Mouse (Mus musculus): Measurements from ENCODE around the gene Galntl6. TPM values are rescaled to one million over a fixed set of nuclear protein-coding genes. Genes with fewer than 3 reads are reported as not detected.

Galntl6 gene
- polyA plus RNA-seq, 1 experiment from 2014 or later, result 21.3 TPM

- no peak overlapping the region for H3K4me3 ChIP-seq (replicated peaks)
- no peaks in the 10 kb centered on the region for H3K9me3 ChIP-seq (replicated peaks)
- H3K27me3 ChIP-seq (replicated peaks), result no peaks in the 10 kb centered on the region
- H3K36me3 ChIP-seq, result no peaks in the 10 kb centered on the region
- WGBS, result 49% methylated on average over 7 of the region's 7 CpGs
- no peak overlapping the region for H3K27ac ChIP-seq (replicated peaks)
- ATAC-seq (ENCODE audit: low FRiP score), result no peak
- H3K4me2 ChIP-seq, result no peak overlapping the region
- no peaks in the 10 kb centered on the region for H3K4me1 ChIP-seq
- H3K9ac ChIP-seq (replicated peaks), result no peak overlapping the region
Measured at GRCm38 (mm10) chr8:57816034-57816433, 1096.4 kb downstream of the Galntl6 start.

- Histone ChIP-seq H3K27me3 (replicated peaks) (no peaks in the 10 kb centered on the region), H3K4me1 (no peaks in the 10 kb centered on the region), H3K4me3 (replicated peaks) (no peak overlapping the region), H3K9ac (replicated peaks) (no peak overlapping the region), H3K4me2 (no peak overlapping the region), H3K36me3 (no peaks in the 10 kb centered on the region), H3K9me3 (replicated peaks) (no peaks in the 10 kb centered on the region), H3K27ac (replicated peaks) (no peak overlapping the region)
- WGBS, result 75% methylated on average over 4 of the region's 4 CpGs
- no peak for ATAC-seq (ENCODE audit: low FRiP score)
Measured at GRCm38 (mm10) chr8:57807060-57807459, 1105.4 kb downstream of the Galntl6 start.

DNA sequence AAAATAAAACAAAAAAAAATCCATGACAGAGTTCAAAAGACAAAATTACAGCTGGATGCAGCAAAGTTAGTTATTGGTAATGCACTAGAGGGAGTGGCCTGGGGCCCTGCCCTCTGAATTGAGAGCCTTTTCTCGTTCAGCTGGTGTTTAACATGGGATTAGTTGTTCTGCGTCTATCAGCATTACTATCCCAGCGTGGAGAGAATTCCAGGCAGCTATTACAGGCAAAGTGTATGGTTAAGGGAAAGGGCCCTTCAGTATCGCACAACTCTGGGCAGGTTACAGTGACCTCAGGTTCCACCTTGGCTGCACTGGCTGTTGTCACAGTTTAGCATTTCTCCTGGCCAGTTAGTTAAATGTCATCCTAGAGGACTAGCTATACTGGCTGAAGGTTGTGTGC lies 1107.3 kb downstream of the Galntl6 start:
- no peaks in the 10 kb centered on the region for H3K27me3 ChIP-seq (replicated peaks)
- WGBS, result 77% methylated on average over 4 of the region's 4 CpGs
- no peak for ATAC-seq (ENCODE audit: low FRiP score)
- H3K4me3 ChIP-seq (replicated peaks), result no peak overlapping the region
- H3K36me3 ChIP-seq, result no peaks in the 10 kb centered on the region
- H3K4me1 ChIP-seq, result peaks cover 2% of the 10 kb centered on the region
- no peaks in the 10 kb centered on the region for H3K9me3 ChIP-seq (replicated peaks)
- no peak overlapping the region for H3K27ac ChIP-seq (replicated peaks)
- H3K4me2 ChIP-seq, result no peak overlapping the region
- H3K9ac ChIP-seq (replicated peaks), result no peak overlapping the region

DNA sequence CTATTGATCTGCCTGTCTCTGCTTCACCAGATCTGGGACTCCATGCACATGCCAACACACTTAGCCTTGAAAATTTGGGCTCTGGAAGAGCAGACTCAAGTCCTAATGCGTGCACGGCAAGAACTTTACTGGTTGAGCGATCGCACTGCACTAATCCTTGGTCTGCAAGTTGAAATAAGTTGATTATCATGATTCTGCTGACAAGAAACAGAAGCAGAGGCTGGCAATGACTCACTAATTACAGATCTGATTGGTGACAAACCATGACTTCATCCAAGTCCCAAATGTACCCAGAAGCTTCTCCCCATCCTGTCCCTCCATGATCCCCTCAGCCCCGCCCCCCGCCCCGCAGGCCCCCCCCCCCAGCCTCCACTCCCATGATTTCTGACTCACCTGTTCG lies 1108.6 kb downstream of the Galntl6 start:
- no peak overlapping the region for H3K27ac ChIP-seq (replicated peaks)
- WGBS, result 88% methylated on average over 8 of the region's 8 CpGs

GRCm38 (mm10) chr8:57801197-57801596 lies 1111.2 kb downstream of the Galntl6 start:
- Histone ChIP-seq H3K9ac (replicated peaks) (no peak overlapping the region), H3K4me3 (replicated peaks) (no peak overlapping the region), H3K4me1 (peaks cover 9% of the 10 kb centered on the region), H3K27me3 (replicated peaks) (no peaks in the 10 kb centered on the region), H3K9me3 (replicated peaks) (no peaks in the 10 kb centered on the region), H3K36me3 (no peaks in the 10 kb centered on the region), H3K4me2 (no peak overlapping the region), H3K27ac (replicated peaks) (no peak overlapping the region)
- ATAC-seq (ENCODE audit: low FRiP score), result no peak
- WGBS, result 81% methylated on average over 4 of the region's 4 CpGs

More for the DNA sequence above, 1108.6 kb downstream of the Galntl6 start:
- H3K27me3 ChIP-seq (replicated peaks), result no peaks in the 10 kb centered on the region
- no peak overlapping the region for H3K4me3 ChIP-seq (replicated peaks)
- H3K4me1 ChIP-seq, result peaks cover 9% of the 10 kb centered on the region
- ATAC-seq (ENCODE audit: low FRiP score), result no peak
- H3K9ac ChIP-seq (replicated peaks), result no peak overlapping the region
- no peak overlapping the region for H3K4me2 ChIP-seq
- H3K36me3 ChIP-seq, result no peaks in the 10 kb centered on the region
- no peaks in the 10 kb centered on the region for H3K9me3 ChIP-seq (replicated peaks)

DNA sequence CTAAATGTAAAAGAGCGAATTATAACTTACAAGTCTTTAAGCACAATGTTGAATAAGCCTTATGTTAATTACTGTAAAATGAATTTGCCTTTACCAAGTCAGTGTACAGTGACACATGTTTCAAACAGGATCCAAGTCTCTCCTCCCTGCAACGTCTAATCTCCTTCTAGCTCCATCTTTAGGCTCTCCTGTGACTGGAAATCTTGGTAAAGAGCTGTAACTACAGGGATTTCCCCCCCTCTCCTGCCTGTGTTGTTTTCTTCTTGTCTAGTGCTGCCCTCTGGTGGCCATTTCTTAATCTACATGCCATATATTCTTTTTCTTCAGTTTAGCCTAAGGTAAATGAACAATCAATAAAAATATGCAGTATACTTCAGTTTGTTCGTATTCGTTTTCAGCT lies 1112.1 kb downstream of the Galntl6 start:
- H3K36me3 ChIP-seq, result no peaks in the 10 kb centered on the region
- peak; percentile 88 for ATAC-seq (ENCODE audit: low FRiP score)
- 24% methylated on average over 4 of the region's 4 CpGs for WGBS
- no peaks in the 10 kb centered on the region for H3K9me3 ChIP-seq (replicated peaks)
- H3K4me2 ChIP-seq, result peak overlapping the region; percentile 53
- no peak overlapping the region; the same call in 1 of the 2 replicates for H3K9ac ChIP-seq (replicated peaks)
- peaks cover 9% of the 10 kb centered on the region for H3K4me1 ChIP-seq
- peak overlapping the region; percentile 26 for H3K4me3 ChIP-seq (replicated peaks)
- H3K27ac ChIP-seq (replicated peaks), result peak overlapping the region; percentile 70
- no peaks in the 10 kb centered on the region for H3K27me3 ChIP-seq (replicated peaks)

- H3K27me3 ChIP-seq (replicated peaks), result no peaks in the 10 kb centered on the region
- H3K4me1 ChIP-seq, result peaks cover 9% of the 10 kb centered on the region
- H3K9ac ChIP-seq (replicated peaks), result peak overlapping the region; percentile 33; the same call in 1 of the 2 replicates
- 8% methylated on average over 12 of the region's 12 CpGs for WGBS
- peak overlapping the region; percentile 26 for H3K4me3 ChIP-seq (replicated peaks)
- no peaks in the 10 kb centered on the region for H3K9me3 ChIP-seq (replicated peaks)
- no peaks in the 10 kb centered on the region for H3K36me3 ChIP-seq
- H3K4me2 ChIP-seq, result peak overlapping the region; percentile 53
- ATAC-seq (ENCODE audit: low FRiP score), result peak; percentile 88
- H3K27ac ChIP-seq (replicated peaks), result peak overlapping the region; percentile 70
Measured at GRCm38 (mm10) chr8:57799797-57800204, 1112.6 kb downstream of the Galntl6 start.

GRCm38 (mm10) chr8:57793455-57793854 lies 1119.0 kb downstream of the Galntl6 start:
- 20% methylated on average over 4 of the region's 4 CpGs for WGBS
- 0 out of 2 replicates have a peak, but pooled peaks have one; percentile 21 for ATAC-seq (ENCODE audit: low FRiP score)

GRCm38 (mm10) chr8:57792246-57792645 lies 1120.2 kb downstream of the Galntl6 start:
- H3K27me3 ChIP-seq (replicated peaks), result no peaks in the 10 kb centered on the region
- H3K9ac ChIP-seq (replicated peaks), result no peak overlapping the region
- ATAC-seq (ENCODE audit: low FRiP score), result no peak
- no peak overlapping the region for H3K4me2 ChIP-seq
- H3K36me3 ChIP-seq, result no peaks in the 10 kb centered on the region
- H3K4me1 ChIP-seq, result no peaks in the 10 kb centered on the region
- WGBS, result 83% methylated on average over 7 of the region's 7 CpGs
- H3K9me3 ChIP-seq (replicated peaks), result no peaks in the 10 kb centered on the region
- H3K4me3 ChIP-seq (replicated peaks), result no peak overlapping the region
- no peak overlapping the region for H3K27ac ChIP-seq (replicated peaks)

More at GRCm38 (mm10) chr8:57793455-57793854, 1119.0 kb downstream of the Galntl6 start:
- Histone ChIP-seq H3K36me3 (no peaks in the 10 kb centered on the region), H3K27me3 (replicated peaks) (no peaks in the 10 kb centered on the region), H3K9me3 (replicated peaks) (no peaks in the 10 kb centered on the region), H3K4me2 (no peak overlapping the region), H3K4me3 (replicated peaks) (no peak overlapping the region), H3K4me1 (no peaks in the 10 kb centered on the region), H3K9ac (replicated peaks) (no peak overlapping the region), H3K27ac (replicated peaks) (no peak overlapping the region)

DNA sequence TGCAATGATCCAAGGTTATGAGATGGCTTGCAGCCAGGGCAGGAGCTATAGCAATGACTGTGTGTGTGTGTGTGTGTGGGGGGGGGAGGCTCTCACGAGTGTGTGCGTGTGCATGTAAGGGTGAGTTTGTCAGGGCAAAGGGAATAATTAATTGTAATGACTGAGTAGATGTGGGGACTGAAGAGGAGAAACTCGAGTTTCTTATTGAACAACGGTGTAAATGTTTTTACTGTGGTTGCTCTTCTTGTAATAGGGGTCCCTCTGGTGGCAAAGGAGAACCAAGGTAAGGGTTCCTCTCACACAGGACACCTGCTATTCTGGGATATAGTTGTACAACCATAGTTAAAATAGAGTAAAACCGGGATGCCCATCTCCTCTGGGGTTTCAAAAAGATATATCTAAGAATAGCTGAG lies 1121.1 kb downstream of the Galntl6 start:
- Histone ChIP-seq H3K27ac (replicated peaks) (no peak overlapping the region), H3K9ac (replicated peaks) (no peak overlapping the region), H3K9me3 (replicated peaks) (no peaks in the 10 kb centered on the region), H3K27me3 (replicated peaks) (no peaks in the 10 kb centered on the region), H3K36me3 (no peaks in the 10 kb centered on the region), H3K4me3 (replicated peaks) (no peak overlapping the region), H3K4me1 (no peaks in the 10 kb centered on the region), H3K4me2 (no peak overlapping the region)
- ATAC-seq (ENCODE audit: low FRiP score), result peak; percentile 68
- WGBS, result 28% methylated on average over 5 of the region's 5 CpGs

GRCm38 (mm10) chr8:57779551-57779950 lies 1132.9 kb downstream of the Galntl6 start:
- ATAC-seq (ENCODE audit: low FRiP score), result no peak
- 72% methylated on average over 7 of the region's 7 CpGs for WGBS

DNA sequence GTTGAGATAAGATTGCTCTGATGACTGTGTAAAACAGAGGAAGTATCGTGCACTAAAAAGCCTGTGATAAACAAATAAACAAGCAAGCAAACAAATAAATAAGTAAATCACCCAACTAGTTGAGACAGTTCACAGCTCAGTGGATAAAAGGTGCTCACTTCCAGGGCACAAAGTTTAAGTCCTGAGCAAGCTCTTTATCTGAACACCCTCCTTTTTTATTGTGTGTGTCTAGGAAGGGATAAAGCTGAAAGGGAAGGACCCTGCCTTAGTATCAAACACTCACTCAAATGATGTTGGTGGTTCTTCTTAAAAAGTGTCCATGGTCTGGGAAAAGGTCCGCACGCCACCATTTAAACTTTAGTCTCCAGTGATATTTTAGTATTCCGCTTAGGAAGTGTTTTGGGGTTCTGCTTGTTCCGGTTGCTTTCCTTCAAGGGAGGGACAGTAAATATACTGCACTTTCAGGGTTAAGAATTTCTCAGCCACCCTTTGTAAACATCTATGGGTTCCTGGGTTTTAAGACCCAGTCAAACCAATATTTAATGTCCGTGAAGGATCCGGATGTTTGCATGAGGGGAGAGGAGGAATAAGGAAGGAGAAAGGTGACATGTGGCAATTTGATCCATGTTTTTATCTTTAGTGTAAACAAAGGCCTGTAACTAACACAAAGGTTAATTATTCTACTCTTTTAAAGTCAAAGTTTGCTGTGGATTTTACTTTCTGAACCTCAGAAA lies 1134.3 kb downstream of the Galntl6 start:
- no peak overlapping the region for H3K9ac ChIP-seq (replicated peaks)
- no peaks in the 10 kb centered on the region for H3K27me3 ChIP-seq (replicated peaks)

More at GRCm38 (mm10) chr8:57779551-57779950, 1132.9 kb downstream of the Galntl6 start:
- no peak overlapping the region for H3K4me3 ChIP-seq (replicated peaks)
- H3K27me3 ChIP-seq (replicated peaks), result no peaks in the 10 kb centered on the region
- H3K9me3 ChIP-seq (replicated peaks), result no peaks in the 10 kb centered on the region
- H3K27ac ChIP-seq (replicated peaks), result no peak overlapping the region
- no peak overlapping the region for H3K4me2 ChIP-seq
- H3K36me3 ChIP-seq, result no peaks in the 10 kb centered on the region
- H3K4me1 ChIP-seq, result no peaks in the 10 kb centered on the region
- H3K9ac ChIP-seq (replicated peaks), result no peak overlapping the region

More for the DNA sequence above, 1134.3 kb downstream of the Galntl6 start:
- Histone ChIP-seq H3K4me1 (no peaks in the 10 kb centered on the region), H3K9me3 (replicated peaks) (no peaks in the 10 kb centered on the region), H3K4me3 (replicated peaks) (no peak overlapping the region), H3K36me3 (no peaks in the 10 kb centered on the region), H3K27ac (replicated peaks) (no peak overlapping the region), H3K4me2 (no peak overlapping the region)
- 80% methylated on average over 7 of the region's 7 CpGs for WGBS
- ATAC-seq (ENCODE audit: low FRiP score), result no peak
